Mouse (Mus musculus): ENCODE data around the gene Actn2. TPM values are rescaled to one million over a fixed set of nuclear protein-coding genes. Genes with fewer than 3 reads are reported as not detected.

Gene Actn2
- polyA plus RNA-seq, 1 experiment from 2014 or later, result 1.1 TPM

- Histone ChIP-seq H3K9me3 (ENCODE audit: low read length) (no peaks in the 10 kb centered on the region), H3K9ac (replicated peaks) (no peak overlapping the region), H3K4me3 (ENCODE audit: low read depth, low read length) (no peak overlapping the region), H3K27me3 (ENCODE audit: insufficient read depth, low read length) (no peaks in the 10 kb centered on the region), H3K36me3 (replicated peaks; ENCODE audit: insufficient read depth, low read length) (no peaks in the 10 kb centered on the region), H3K27ac (ENCODE audit: low read depth) (no peak overlapping the region), H3K4me2 (ENCODE audit: low read depth, low read length) (no peak overlapping the region), H3K4me1 (ENCODE audit: insufficient read depth) (no peaks in the 10 kb centered on the region)
- TF ChIP-seq EP300 (IDR thresholded peaks at IDR 0.05; ENCODE audit: low read depth) (no peak), CTCF (IDR thresholded peaks at IDR 0.05; ENCODE audit: low read depth) (no peak)
- 79% methylated on average over 6 of the region's 6 CpGs for WGBS (ENCODE audit: insufficient replicate concordance)
- no peak for DNase-seq
- no peak for ATAC-seq
Observed at GRCm38 (mm10) chr13:12297777-12298176, 42.8 kb downstream of the Actn2 start.

- Histone ChIP-seq H3K4me2 (ENCODE audit: low read depth, low read length) (no peak overlapping the region), H3K27ac (ENCODE audit: low read depth) (no peak overlapping the region), H3K9ac (replicated peaks) (no peak overlapping the region), H3K4me1 (ENCODE audit: insufficient read depth) (no peaks in the 10 kb centered on the region), H3K9me3 (ENCODE audit: low read length) (no peaks in the 10 kb centered on the region), H3K36me3 (replicated peaks; ENCODE audit: insufficient read depth, low read length) (no peaks in the 10 kb centered on the region), H3K27me3 (ENCODE audit: insufficient read depth, low read length) (no peaks in the 10 kb centered on the region), H3K4me3 (ENCODE audit: low read depth, low read length) (no peak overlapping the region)
- TF ChIP-seq CTCF (IDR thresholded peaks at IDR 0.05; ENCODE audit: low read depth), result peak; percentile 54
- no peak for TF ChIP-seq EP300 (IDR thresholded peaks at IDR 0.05; ENCODE audit: low read depth)
- ATAC-seq, result no peak
- no peak for DNase-seq
- 79% methylated on average over 3 of the region's 3 CpGs for WGBS (ENCODE audit: insufficient replicate concordance)
Observed at GRCm38 (mm10) chr13:12296701-12297100, 43.9 kb downstream of the Actn2 start.

- no peak for DNase-seq
- Histone ChIP-seq H3K9me3 (ENCODE audit: low read length) (no peaks in the 10 kb centered on the region), H3K4me3 (ENCODE audit: low read depth, low read length) (no peak overlapping the region), H3K9ac (replicated peaks) (no peak overlapping the region), H3K4me2 (ENCODE audit: low read depth, low read length) (no peak overlapping the region), H3K27ac (ENCODE audit: low read depth) (no peak overlapping the region), H3K4me1 (ENCODE audit: insufficient read depth) (no peaks in the 10 kb centered on the region), H3K27me3 (ENCODE audit: insufficient read depth, low read length) (no peaks in the 10 kb centered on the region), H3K36me3 (replicated peaks; ENCODE audit: insufficient read depth, low read length) (no peaks in the 10 kb centered on the region)
- TF ChIP-seq EP300 (IDR thresholded peaks at IDR 0.05; ENCODE audit: low read depth) (no peak), CTCF (IDR thresholded peaks at IDR 0.05; ENCODE audit: low read depth) (no peak)
- no peak for ATAC-seq
- WGBS (ENCODE audit: insufficient replicate concordance), result 87% methylated on average over 7 of the region's 7 CpGs
Observed at GRCm38 (mm10) chr13:12293810-12294209, 46.8 kb downstream of the Actn2 start.

- no peaks in the 10 kb centered on the region for H3K27me3 ChIP-seq (ENCODE audit: insufficient read depth, low read length)
- no peaks in the 10 kb centered on the region for H3K9me3 ChIP-seq (ENCODE audit: low read length)
- DNase-seq, result no peak
- no peaks in the 10 kb centered on the region for H3K36me3 ChIP-seq (replicated peaks; ENCODE audit: insufficient read depth, low read length)
- no peak overlapping the region for H3K9ac ChIP-seq (replicated peaks)
- ATAC-seq, result no peak
- H3K4me3 ChIP-seq (ENCODE audit: low read depth, low read length), result no peak overlapping the region
- H3K4me2 ChIP-seq (ENCODE audit: low read depth, low read length), result no peak overlapping the region
- 77% methylated on average over 7 of the region's 7 CpGs for WGBS (ENCODE audit: insufficient replicate concordance)
- H3K27ac ChIP-seq (ENCODE audit: low read depth), result no peak overlapping the region
- TF ChIP-seq EP300 (IDR thresholded peaks at IDR 0.05; ENCODE audit: low read depth) (no peak), CTCF (IDR thresholded peaks at IDR 0.05; ENCODE audit: low read depth) (no peak)
- no peaks in the 10 kb centered on the region for H3K4me1 ChIP-seq (ENCODE audit: insufficient read depth)
Observed at GRCm38 (mm10) chr13:12290700-12291099, 49.9 kb downstream of the Actn2 start.

GRCm38 (mm10) chr13:12284528-12284927, 56.0 kb downstream of the Actn2 start:
- H3K9ac ChIP-seq (replicated peaks), result no peak overlapping the region
- TF ChIP-seq EP300 (IDR thresholded peaks at IDR 0.05; ENCODE audit: low read depth) (no peak), CTCF (IDR thresholded peaks at IDR 0.05; ENCODE audit: low read depth) (no peak)
- DNase-seq (no peak), ATAC-seq (no peak)
- H3K9me3 ChIP-seq (ENCODE audit: low read length), result no peaks in the 10 kb centered on the region
- H3K36me3 ChIP-seq (replicated peaks; ENCODE audit: insufficient read depth, low read length), result no peaks in the 10 kb centered on the region
- no peak overlapping the region for H3K27ac ChIP-seq (ENCODE audit: low read depth)
- no peak overlapping the region for H3K4me3 ChIP-seq (ENCODE audit: low read depth, low read length)
- WGBS (ENCODE audit: insufficient replicate concordance), result 88% methylated on average over 11 of the region's 11 CpGs
- no peak overlapping the region for H3K4me2 ChIP-seq (ENCODE audit: low read depth, low read length)
- no peaks in the 10 kb centered on the region for H3K4me1 ChIP-seq (ENCODE audit: insufficient read depth)
- H3K27me3 ChIP-seq (ENCODE audit: insufficient read depth, low read length), result no peaks in the 10 kb centered on the region

- no peak overlapping the region for H3K4me2 ChIP-seq (ENCODE audit: low read depth, low read length)
- no peak overlapping the region for H3K27ac ChIP-seq (ENCODE audit: low read depth)
- H3K27me3 ChIP-seq (ENCODE audit: insufficient read depth, low read length), result no peaks in the 10 kb centered on the region
- H3K36me3 ChIP-seq (replicated peaks; ENCODE audit: insufficient read depth, low read length), result no peaks in the 10 kb centered on the region
- TF ChIP-seq CTCF (IDR thresholded peaks at IDR 0.05; ENCODE audit: low read depth), result no peak
- no peak for TF ChIP-seq EP300 (IDR thresholded peaks at IDR 0.05; ENCODE audit: low read depth)
- H3K4me3 ChIP-seq (ENCODE audit: low read depth, low read length), result no peak overlapping the region
- ATAC-seq, result no peak
- DNase-seq, result no peak
- no peaks in the 10 kb centered on the region for H3K9me3 ChIP-seq (ENCODE audit: low read length)
- H3K9ac ChIP-seq (replicated peaks), result no peak overlapping the region
- H3K4me1 ChIP-seq (ENCODE audit: insufficient read depth), result no peaks in the 10 kb centered on the region
- 70% methylated on average over 3 of the region's 3 CpGs for WGBS (ENCODE audit: insufficient replicate concordance)
Observed at GRCm38 (mm10) chr13:12283826-12284225, 56.7 kb downstream of the Actn2 start.

- no peak overlapping the region for H3K4me2 ChIP-seq (ENCODE audit: low read depth, low read length)
- H3K4me1 ChIP-seq (ENCODE audit: insufficient read depth), result no peaks in the 10 kb centered on the region
- no peak overlapping the region for H3K27ac ChIP-seq (ENCODE audit: low read depth)
- WGBS (ENCODE audit: insufficient replicate concordance), result 64% methylated on average over 6 of the region's 6 CpGs
- H3K9me3 ChIP-seq (ENCODE audit: low read length), result no peaks in the 10 kb centered on the region
- H3K4me3 ChIP-seq (ENCODE audit: low read depth, low read length), result no peak overlapping the region
- no peaks in the 10 kb centered on the region for H3K27me3 ChIP-seq (ENCODE audit: insufficient read depth, low read length)
- DNase-seq (no peak), ATAC-seq (no peak)
- TF ChIP-seq EP300 (IDR thresholded peaks at IDR 0.05; ENCODE audit: low read depth), result no peak
- TF ChIP-seq CTCF (IDR thresholded peaks at IDR 0.05; ENCODE audit: low read depth), result no peak
- no peak overlapping the region for H3K9ac ChIP-seq (replicated peaks)
- H3K36me3 ChIP-seq (replicated peaks; ENCODE audit: insufficient read depth, low read length), result no peaks in the 10 kb centered on the region
Observed at GRCm38 (mm10) chr13:12274721-12275120, 65.8 kb downstream of the Actn2 start.
